In genomic region chr17:46277586-46277985, GRCm38 (mm10) we compare ENCODE assay signal across 13 mouse cellular contexts. TPM values are rescaled to one million over a fixed set of nuclear protein-coding genes. Genes with fewer than 3 reads are reported as not detected.
DNase-seq lines count a peak whose midpoint lies in the region; ATAC-seq and TF ChIP-seq lines count a peak whose summit lies in the region.
"Had no signal": no experiment of that assay in that cellular context is flagged by ENCODE, and none has a peak within 500 bp of the region (broad histone marks: within the 10 kb centered on the region; RNA-seq: fewer than 3 reads in every experiment).

No protein-coding gene starts in this region.

- H3K9ac ChIP-seq in heart, embryonic 14.5 days (ENCODE audit: low read length) = peak overlapping the region; percentile 21; the same call in 1 of the 2 replicates
- peak overlapping the region; percentile 12; the same call in 1 of the 2 replicates for H3K9ac ChIP-seq in limb, embryonic 14.5 days (ENCODE audit: low read depth, low read length, severe bottlenecking)
- H3K9ac ChIP-seq in liver, embryonic 11.5 days (ENCODE audit: low read depth, low read length) = no peak overlapping the region
- H3K9ac ChIP-seq: forebrain, embryonic 15.5 days; kidney, embryonic 15.5 days; lung, embryonic 15.5 days had no signal

- no peaks in the 10 kb centered on the region for H3K9me3 ChIP-seq in heart, embryonic 14.5 days (ENCODE audit: control insufficient read depth, low read length)
- no peaks in the 10 kb centered on the region for H3K9me3 ChIP-seq in limb, embryonic 14.5 days (ENCODE audit: control insufficient read depth, low read length)
- no peaks in the 10 kb centered on the region for H3K9me3 ChIP-seq in liver, embryonic 11.5 days (ENCODE audit: control insufficient read depth, low read length)
- H3K9me3 ChIP-seq: forebrain, embryonic 15.5 days; kidney, embryonic 15.5 days; lung, embryonic 15.5 days had no signal

- no peak overlapping the region for H3K4me2 ChIP-seq in heart, embryonic 14.5 days (ENCODE audit: low read length)
- no peak overlapping the region for H3K4me2 ChIP-seq in limb, embryonic 14.5 days (replicated peaks; ENCODE audit: low read depth, low read length, severe bottlenecking)
- H3K4me2 ChIP-seq in liver, embryonic 11.5 days = no peak overlapping the region
- H3K4me2 ChIP-seq: forebrain, embryonic 15.5 days; kidney, embryonic 15.5 days; lung, embryonic 15.5 days had no signal

- ATAC-seq in heart, embryonic 14.5 days (ENCODE audit: insufficient number of reproducible peaks, insufficient read depth, low FRiP score, low read depth) = no peak
- ATAC-seq in limb, embryonic 14.5 days (ENCODE audit: low FRiP score, low read depth) = no peak
- ATAC-seq in liver, embryonic 11.5 days (replicated peaks; ENCODE audit: low FRiP score) = no peak
- ATAC-seq: forebrain, embryonic 15.5 days; inflammation-experienced regulatory T-cells, adult 6 months had no signal

- H3K4me3 ChIP-seq in heart, embryonic 14.5 days (ENCODE audit: control insufficient read depth in 1 of 2, insufficient read depth in 1 of 2, low read depth in 1 of 2, low read length in 2 of 2) = no peak overlapping the region
- H3K4me3 ChIP-seq in limb, embryonic 14.5 days (replicated peaks; ENCODE audit: low read length) = no peak overlapping the region
- H3K4me3 ChIP-seq in liver, embryonic 11.5 days (ENCODE audit: low read depth, low read length) = no peak overlapping the region
- H3K4me3 ChIP-seq: forebrain, embryonic 15.5 days; kidney, embryonic 15.5 days; lung, embryonic 15.5 days had no signal

- peaks cover 27 to 45% of the 10 kb centered on the region in 2 experiments for H3K4me1 ChIP-seq in heart, embryonic 14.5 days (ENCODE audit: control insufficient read depth in 2 of 2, insufficient read depth in 2 of 2, low read length in 2 of 2)
- H3K4me1 ChIP-seq in limb, embryonic 14.5 days (ENCODE audit: control insufficient read depth, insufficient read depth, low read length) = peaks cover 32% of the 10 kb centered on the region
- peaks cover 15% of the 10 kb centered on the region for H3K4me1 ChIP-seq in liver, embryonic 11.5 days (replicated peaks; ENCODE audit: control insufficient read depth, insufficient read depth, low read length)

- peak overlapping the region; percentile 38 to 56; a peak in 1 of 4 replicates for H3K27ac ChIP-seq in heart, embryonic 14.5 days (replicated peaks in 1 of 2; ENCODE audit: control insufficient read depth in 1 of 2, insufficient read depth in 1 of 2, low read depth in 2 of 2, low read length in 2 of 2)
- H3K27ac ChIP-seq in limb, embryonic 14.5 days (replicated peaks; ENCODE audit: low read depth, low read length) = peak overlapping the region; percentile 70
- H3K27ac ChIP-seq in liver, embryonic 11.5 days (ENCODE audit: low read depth, low read length) = no peak overlapping the region
- H3K27ac ChIP-seq: forebrain, embryonic 15.5 days; kidney, embryonic 15.5 days; lung, embryonic 15.5 days had no signal

- H3K36me3 ChIP-seq in heart, embryonic 14.5 days (ENCODE audit: control insufficient read depth, insufficient read depth, low read length) = peaks cover 49% of the 10 kb centered on the region
- peaks cover 56% of the 10 kb centered on the region for H3K36me3 ChIP-seq in limb, embryonic 14.5 days (ENCODE audit: control insufficient read depth, insufficient read depth, low read length)
- peaks cover 8% of the 10 kb centered on the region; the same call in 1 of the 2 replicates for H3K36me3 ChIP-seq in liver, embryonic 11.5 days (ENCODE audit: control insufficient read depth, insufficient read depth, low read length)

- TF ChIP-seq POLR2A in limb, embryonic 14.5 days (IDR thresholded peaks at IDR 0.05; ENCODE audit: borderline replicate concordance, extremely low read depth, insufficient read depth, insufficient read length) = no peak

- H3K27me3 ChIP-seq in heart, embryonic 14.5 days (ENCODE audit: control insufficient read depth, insufficient read depth, low read length) = no peaks in the 10 kb centered on the region
- no peaks in the 10 kb centered on the region for H3K27me3 ChIP-seq in limb, embryonic 14.5 days (ENCODE audit: control insufficient read depth, insufficient read depth, low read length)
- no peaks in the 10 kb centered on the region for H3K27me3 ChIP-seq in liver, embryonic 11.5 days (replicated peaks; ENCODE audit: control insufficient read depth, insufficient read depth, low read length)
- H3K27me3 ChIP-seq: forebrain, embryonic 15.5 days; kidney, embryonic 15.5 days; lung, embryonic 15.5 days had no signal

- 67% methylated on average over 4 of the region's 4 CpGs for WGBS in heart, embryonic 14.5 days
- 8% methylated on average over 4 of the region's 4 CpGs for WGBS in limb, embryonic 14.5 days
- 73% methylated on average over 4 of the region's 4 CpGs for WGBS in liver, embryonic 11.5 days

- no peak for DNase-seq in heart, postnatal 4 days
- DNase-seq in NIH3T3 (ENCODE audit: low read depth) = peak; percentile 92
- peak; percentile 46 for DNase-seq in embryo, embryonic 11 days
- DNase-seq in limb, embryonic 14.5 days (ENCODE audit: low spot score) = peak; percentile 27
- no peak for DNase-seq in ovary, postnatal 14 days (ENCODE audit: low spot score)
- DNase-seq in liver, embryonic 11.5 days (ENCODE audit: low spot score) = no peak
- DNase-seq: cerebellum, adult 11-12 months; right cerebral cortex, postnatal 4 days had no signal

RNA-seq across cellular contexts. Expression of gene Tjap1, which starts 5.2 kb away (rescaled TPM):
- polyA plus RNA-seq in heart, embryonic 14.5 days (2014; fragmentation: Nextera tagmentation; extraction: Ambion mirVana) = 33.0 and 34.6 TPM in 2 replicates
- total RNA-seq in heart, postnatal 4 days (2021) = 10 to 100 TPM; 55.0 to 59.0 TPM
- polyA plus RNA-seq in limb, embryonic 14.5 days (2012; rRNA removed) = 117 and 140 TPM in 2 replicates
- 50.6 and 64.7 TPM in 2 replicates for polyA plus RNA-seq in limb, embryonic 14.5 days (2014; fragmentation: Nextera tagmentation; extraction: Ambion mirVana)
- 26.4 and 29.3 TPM in 2 replicates for polyA plus RNA-seq in liver, embryonic 11.5 days (2014; fragmentation: Nextera tagmentation; extraction: Ambion mirVana)

RNA-seq across cellular contexts. Expression of gene Dlk2, which starts 19.6 kb away (rescaled TPM):
- polyA plus RNA-seq in heart, embryonic 14.5 days (2014; fragmentation: Nextera tagmentation; extraction: Ambion mirVana) = 0.19 and 0.57 TPM in 2 replicates
- 1 to 10 TPM in 1 of 2 experiments, under 1 TPM in 1; 0.95 to 1.1 TPM for total RNA-seq in heart, postnatal 4 days (2021)
- 20.8 and 24.2 TPM in 2 replicates for polyA plus RNA-seq in limb, embryonic 14.5 days (2012; rRNA removed)
- 10.1 and 10.3 TPM in 2 replicates for polyA plus RNA-seq in limb, embryonic 14.5 days (2014; fragmentation: Nextera tagmentation; extraction: Ambion mirVana)
- 0.11 and 0.23 TPM in 2 replicates for polyA plus RNA-seq in liver, embryonic 11.5 days (2014; fragmentation: Nextera tagmentation; extraction: Ambion mirVana)
- polyA plus RNA-seq: inflammation-experienced regulatory T-cells, adult 6 months had no signal

RNA-seq across cellular contexts. Expression of gene Lrrc73, which starts 24.3 kb away (rescaled TPM):
- 0.53 and 0.92 TPM in 2 replicates for polyA plus RNA-seq in heart, embryonic 14.5 days (2014; fragmentation: Nextera tagmentation; extraction: Ambion mirVana)
- under 1 TPM; 0.81 to 0.90 TPM for total RNA-seq in heart, postnatal 4 days (2021)
- polyA plus RNA-seq in limb, embryonic 14.5 days (2012; rRNA removed) = 4.3 and 5.8 TPM in 2 replicates
- polyA plus RNA-seq in limb, embryonic 14.5 days (2014; fragmentation: Nextera tagmentation; extraction: Ambion mirVana) = 1.4 and 2.0 TPM in 2 replicates
- polyA plus RNA-seq in liver, embryonic 11.5 days (2014; fragmentation: Nextera tagmentation; extraction: Ambion mirVana) = 0.34 and 0.62 TPM in 2 replicates

RNA-seq across cellular contexts. Expression of gene Yipf3, which starts 29.7 kb away (rescaled TPM):
- 90.8 and 93.0 TPM in 2 replicates for polyA plus RNA-seq in heart, embryonic 14.5 days (2014; fragmentation: Nextera tagmentation; extraction: Ambion mirVana)
- 10 to 100 TPM; 64.6 TPM for total RNA-seq in heart, postnatal 4 days (2021)
- 92.5 and 136 TPM in 2 replicates for polyA plus RNA-seq in limb, embryonic 14.5 days (2012; rRNA removed)
- polyA plus RNA-seq in limb, embryonic 14.5 days (2014; fragmentation: Nextera tagmentation; extraction: Ambion mirVana) = 134 and 142 TPM in 2 replicates
- 65.6 and 76.7 TPM in 2 replicates for polyA plus RNA-seq in liver, embryonic 11.5 days (2014; fragmentation: Nextera tagmentation; extraction: Ambion mirVana)

RNA-seq across cellular contexts. Expression of gene Polr1c, which starts 29.7 kb away (rescaled TPM):
- polyA plus RNA-seq in heart, embryonic 14.5 days (2014; fragmentation: Nextera tagmentation; extraction: Ambion mirVana) = 43.6 and 48.7 TPM in 2 replicates
- 10 to 100 TPM; 26.2 to 30.5 TPM for total RNA-seq in heart, postnatal 4 days (2021)
- 112 and 120 TPM in 2 replicates for polyA plus RNA-seq in limb, embryonic 14.5 days (2012; rRNA removed)
- polyA plus RNA-seq in limb, embryonic 14.5 days (2014; fragmentation: Nextera tagmentation; extraction: Ambion mirVana) = 87.5 and 98.4 TPM in 2 replicates
- 89.3 and 90.4 TPM in 2 replicates for polyA plus RNA-seq in liver, embryonic 11.5 days (2014; fragmentation: Nextera tagmentation; extraction: Ambion mirVana)

Comparison
In these comparisons a context has a peak if more than half of its experiments do, and no peak if none do; other contexts are left out.
1. DNase-seq: peak in NIH3T3 (single experiment), embryo, embryonic 11 days (single experiment) and limb, embryonic 14.5 days (single experiment); none in heart, postnatal 4 days (single experiment), ovary, postnatal 14 days (single experiment) and liver, embryonic 11.5 days (single experiment).